12 mouse cellular contexts compared by ENCODE assay signal in genomic region chr19:23545604-23546003, GRCm38 (mm10).
DNase-seq lines count a peak whose midpoint lies in the region; ATAC-seq lines count a peak whose summit lies in the region.
"Had no signal": no experiment of that assay in that cellular context is flagged by ENCODE, and none has a peak within 500 bp of the region (broad histone marks: within the 10 kb centered on the region; RNA-seq: fewer than 3 reads in every experiment).

No protein-coding gene starts in this region.

- H3K9ac ChIP-seq in hindbrain, embryonic 14.5 days = no peak overlapping the region
- H3K9ac ChIP-seq in hindbrain, embryonic 13.5 days = no peak overlapping the region
- H3K9ac ChIP-seq: neural tube, embryonic 15.5 days had no signal

- DNase-seq in hindbrain, embryonic 14.5 days (ENCODE audit: low spot score) = peak; percentile 43
- peak; percentile 28 for DNase-seq in lung, postnatal 10 days
- DNase-seq in lung, postnatal 14 days = no peak
- DNase-seq in R1 (ENCODE audit: low read depth, low spot score) = peak; percentile 18
- peak; percentile 57 for DNase-seq in retina, embryonic 14.5 days (ENCODE audit: low spot score)
- DNase-seq: gastrocnemius, postnatal 14 days; liver; thymus, postnatal 14 days had no signal

- H3K4me3 ChIP-seq in hindbrain, embryonic 14.5 days (replicated peaks; ENCODE audit: low read length) = no peak overlapping the region
- no peak overlapping the region for H3K4me3 ChIP-seq in hindbrain, embryonic 13.5 days
- H3K4me3 ChIP-seq: neural tube, embryonic 15.5 days had no signal

- ATAC-seq in hindbrain, embryonic 14.5 days (ENCODE audit: low FRiP score) = no peak
- no peak for ATAC-seq in hindbrain, embryonic 13.5 days (ENCODE audit: low FRiP score)
- ATAC-seq in erythroblast, adult 5-6 weeks (replicated peaks; ENCODE audit: low FRiP score, poor library complexity, severe bottlenecking) = no peak

- no peak overlapping the region for H3K4me2 ChIP-seq in hindbrain, embryonic 14.5 days (replicated peaks)
- no peak overlapping the region for H3K4me2 ChIP-seq in hindbrain, embryonic 13.5 days
- H3K4me2 ChIP-seq: midbrain, embryonic 11.5 days; neural tube, embryonic 15.5 days had no signal

- H3K27me3 ChIP-seq in hindbrain, embryonic 14.5 days (ENCODE audit: control insufficient read depth, insufficient read depth, low read length) = no peaks in the 10 kb centered on the region
- H3K27me3 ChIP-seq in hindbrain, embryonic 13.5 days = no peaks in the 10 kb centered on the region
- H3K27me3 ChIP-seq: neural tube, embryonic 15.5 days had no signal

- no peak overlapping the region for H3K27ac ChIP-seq in hindbrain, embryonic 14.5 days
- H3K27ac ChIP-seq in hindbrain, embryonic 13.5 days = no peak overlapping the region
- H3K27ac ChIP-seq: neural tube, embryonic 15.5 days had no signal

- H3K36me3 ChIP-seq in hindbrain, embryonic 14.5 days (replicated peaks; ENCODE audit: control insufficient read depth, insufficient read depth) = no peaks in the 10 kb centered on the region
- no peaks in the 10 kb centered on the region for H3K36me3 ChIP-seq in hindbrain, embryonic 13.5 days
- H3K36me3 ChIP-seq: neural tube, embryonic 15.5 days had no signal

- H3K4me1 ChIP-seq in hindbrain, embryonic 14.5 days (replicated peaks; ENCODE audit: control insufficient read depth, insufficient read depth, low read length) = no peaks in the 10 kb centered on the region
- H3K4me1 ChIP-seq in hindbrain, embryonic 13.5 days (replicated peaks) = no peaks in the 10 kb centered on the region
- H3K4me1 ChIP-seq: neural tube, embryonic 15.5 days had no signal

- H3K9me3 ChIP-seq in hindbrain, embryonic 14.5 days (ENCODE audit: control insufficient read depth, low read length) = no peaks in the 10 kb centered on the region
- H3K9me3 ChIP-seq in hindbrain, embryonic 13.5 days = no peaks in the 10 kb centered on the region
- H3K9me3 ChIP-seq: neural tube, embryonic 15.5 days had no signal
